24 mouse cellular contexts compared by ENCODE assay signal in the genomic region with DNA sequence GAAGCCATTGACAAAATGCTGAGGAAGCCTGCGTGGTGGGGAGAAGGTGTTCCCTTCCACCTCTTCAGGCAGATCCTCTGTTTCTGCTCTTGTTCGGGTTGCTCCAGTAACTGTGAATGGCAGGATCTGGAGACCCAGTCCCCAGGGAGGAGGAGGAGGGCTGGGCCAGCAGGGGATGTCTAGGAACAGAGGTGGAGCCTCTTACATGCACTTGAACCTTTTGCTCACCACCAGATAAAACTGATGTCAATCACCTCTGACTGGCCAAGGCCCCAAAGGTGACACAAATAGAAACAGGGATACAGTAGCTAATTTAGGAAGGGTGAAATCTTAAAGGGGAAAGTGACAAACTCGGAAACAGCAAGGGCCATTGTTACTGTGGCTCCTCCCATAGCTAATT. TPM values are rescaled to one million over a fixed set of nuclear protein-coding genes. Genes with fewer than 3 reads are reported as not detected.
"Had no signal": no experiment of that assay in that cellular context is flagged by ENCODE, and none has a peak within 500 bp of the region (broad histone marks: within the 10 kb centered on the region; RNA-seq: fewer than 3 reads in every experiment).

No protein-coding gene starts in this region.

- H3K27ac ChIP-seq: kidney, postnatal 0 days; left cerebral cortex, adult 2 months; liver, embryonic 13.5 days; neural tube, embryonic 12.5 days; stomach, postnatal 0 days had no signal

- H3K9ac ChIP-seq: liver, embryonic 13.5 days; neural tube, embryonic 12.5 days had no signal

- DNase-seq: kidney, postnatal 36 days; layer of hippocampus, postnatal 36 days; liver, embryonic 13.5 days; lung, adult 2 months; lung, postnatal 14 days; lung, postnatal 4 days; midbrain, embryonic 14.5 days; right cerebral cortex, adult 18-20 months; right cerebral cortex, postnatal 14 days; right cerebral cortex, postnatal 4 days; thymus, adult 2 months; thymus, postnatal 14 days; thymus, postnatal 4 days had no signal

- H3K4me3 ChIP-seq: left cerebral cortex, adult 2 months; liver, embryonic 13.5 days; neural tube, embryonic 12.5 days had no signal

- H3K4me2 ChIP-seq: liver, embryonic 13.5 days; midbrain, embryonic 11.5 days; neural tube, embryonic 12.5 days had no signal

- H3K4me1 ChIP-seq: liver, embryonic 13.5 days had no signal

- H3K36me3 ChIP-seq: liver, embryonic 13.5 days; neural tube, embryonic 12.5 days had no signal

- H3K9me3 ChIP-seq: liver, embryonic 13.5 days; neural tube, embryonic 12.5 days had no signal

RNA-seq across cellular contexts. Expression of a gene that starts 5.4 kb away (rescaled TPM):
- polyA plus RNA-seq: kidney, embryonic 14.5 days; kidney, postnatal 0 days; limb, embryonic 11.5 days; limb, embryonic 14.5 days; liver, embryonic 13.5 days; liver, embryonic 16.5 days; lung, embryonic 16.5 days; midbrain, embryonic 11.5 days; midbrain, embryonic 14.5 days; midbrain, postnatal 0 days; neural tube, embryonic 12.5 days had no signal
